Mouse (Mus musculus) adrenal gland, adult (tissue): ENCODE results near the gene Lpp.
A peak's percentile ranks its signal among the peaks of the same experiment; 100 is the strongest.
"Not testable (repeated sequence)": the region's sequence is repeated elsewhere in the genome, so short reads cannot be mapped to it uniquely, and the experiment has no call there.

Experiments used
- DNase-seq, 2 experiments: peaks; one replicate each; pipeline ENCODE4 v3.0.0; 2022 to 2023; ENCODE audit warnings: low spot score in 1 of 2; ENCODE audit not compliant: inconsistent age in 2 of 2

The Lpp gene

GRCm38 (mm10) chr16:24955054-24955453, 561.7 kb downstream of the Lpp start:
- DNase-seq: no peak

GRCm38 (mm10) chr16:24958661-24959060, 565.4 kb downstream of the Lpp start:
- DNase-seq: no peak

GRCm38 (mm10) chr16:24960901-24961806, 567.8 kb downstream of the Lpp start:
- DNase-seq: peak in 1 of 2 experiments; percentile 75

- no peak for DNase-seq
Measured at GRCm38 (mm10) chr16:24964311-24964710, 571.0 kb downstream of the Lpp start.

- no peak for DNase-seq
Measured at GRCm38 (mm10) chr16:24965091-24965490, 571.8 kb downstream of the Lpp start.

- DNase-seq: no peak
Measured at GRCm38 (mm10) chr16:24966460-24966859, 573.2 kb downstream of the Lpp start.

- no peak for DNase-seq
Measured at GRCm38 (mm10) chr16:24973009-24973631, 579.8 kb downstream of the Lpp start.

GRCm38 (mm10) chr16:24977771-24978170, 584.5 kb downstream of the Lpp start:
- DNase-seq: no peak

- no peak for DNase-seq
Measured at GRCm38 (mm10) chr16:24978226-24978625, 584.9 kb downstream of the Lpp start.

- peak in 1 of 2 experiments; percentile 44 for DNase-seq
Measured at GRCm38 (mm10) chr16:24979391-24979790, 586.1 kb downstream of the Lpp start.

GRCm38 (mm10) chr16:24982828-24983227, 589.5 kb downstream of the Lpp start:
- no peak for DNase-seq

- DNase-seq: peak in 1 of 2 experiments; percentile 22
Measured at GRCm38 (mm10) chr16:24990331-24990730, 597.0 kb downstream of the Lpp start.

GRCm38 (mm10) chr16:24991059-24991541, 597.8 kb downstream of the Lpp start:
- DNase-seq: no peak

- DNase-seq: peak in 1 of 2 experiments; percentile 75
Measured at GRCm38 (mm10) chr16:24991995-24992394, 598.7 kb downstream of the Lpp start.

- DNase-seq: no peak
Measured at GRCm38 (mm10) chr16:24992494-24992893, 599.2 kb downstream of the Lpp start.

- no peak for DNase-seq
Measured at GRCm38 (mm10) chr16:25010980-25011877, 617.9 kb downstream of the Lpp start.

GRCm38 (mm10) chr16:25012938-25013337, 619.6 kb downstream of the Lpp start:
- DNase-seq: no peak

- DNase-seq: peak; percentile 45 to 86
Measured at GRCm38 (mm10) chr16:25016261-25016836, 623.0 kb downstream of the Lpp start.

GRCm38 (mm10) chr16:25017046-25017445, 623.7 kb downstream of the Lpp start:
- no peak for DNase-seq

- not testable (repeated sequence) for DNase-seq
Measured at GRCm38 (mm10) chr16:25021743-25022359, 628.5 kb downstream of the Lpp start.
